Mouse (Mus musculus) activated CD4-positive, CD25-positive, alpha-beta regulatory T cell (primary cell): Measurements from ENCODE around the gene Foxred1. TPM values are rescaled to one million over a fixed set of nuclear protein-coding genes. Genes with fewer than 3 reads are reported as not detected.

Source experiments
- polyA plus RNA-seq, 2 experiments: library from polyadenylated mRNA; unstranded; fragments of 100-300 nt; shearing (Covaris generic); gene quantifications; one replicate each; pipeline ENCODE4 v1.2.1; 2017

Foxred1 gene
- 10 to 100 TPM; 37.4 to 39.3 TPM for polyA plus RNA-seq

DNA sequence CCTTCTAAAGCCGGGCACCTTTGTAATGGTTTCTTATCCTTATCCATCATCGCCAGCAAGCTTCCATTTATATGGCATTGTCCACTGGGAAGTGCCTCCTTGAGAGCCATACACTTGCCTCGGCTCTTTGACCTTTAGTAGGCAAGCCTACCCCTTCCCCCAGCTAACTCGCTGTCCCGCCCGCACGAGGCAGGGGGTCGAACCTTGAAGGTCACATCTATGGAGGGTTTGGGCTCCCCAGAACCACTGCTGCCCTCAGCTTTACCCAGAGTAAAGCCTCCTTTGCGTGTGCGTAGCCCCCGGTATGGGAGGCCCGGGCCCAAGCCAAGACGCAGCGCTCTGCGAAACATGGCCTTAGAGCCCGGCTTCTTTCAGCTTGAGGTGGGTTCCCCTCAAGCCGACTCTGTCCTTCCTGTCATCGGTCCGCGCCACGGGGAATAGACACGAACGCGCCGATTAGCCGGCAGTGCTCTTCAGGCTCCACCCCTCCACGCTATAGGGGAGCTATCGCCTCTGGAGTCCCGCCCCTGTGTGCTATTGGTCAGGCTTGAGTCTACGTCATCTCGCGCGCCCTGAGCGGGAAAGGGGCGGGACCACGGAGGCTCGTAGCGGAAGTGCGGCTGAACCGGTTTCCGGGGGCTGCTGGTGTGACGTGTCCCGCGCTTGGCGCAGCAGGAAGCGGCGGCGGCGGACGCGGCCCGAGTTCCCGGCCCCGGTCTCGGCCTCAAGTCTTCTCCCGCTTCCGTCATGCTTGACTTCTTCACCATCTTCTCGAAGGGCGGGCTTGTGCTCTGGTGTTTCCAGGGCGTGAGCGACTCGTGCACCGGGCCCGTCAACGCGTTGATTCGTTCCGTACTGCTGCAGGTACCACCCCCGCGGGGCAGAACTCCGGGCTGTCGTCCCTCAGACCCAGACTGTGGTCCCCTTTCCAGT is at the start of gene Foxred1:
Gene Foxred1, minus strand, starts transcription at position 514 of the 933 bp plus-strand sequence.

DNA sequence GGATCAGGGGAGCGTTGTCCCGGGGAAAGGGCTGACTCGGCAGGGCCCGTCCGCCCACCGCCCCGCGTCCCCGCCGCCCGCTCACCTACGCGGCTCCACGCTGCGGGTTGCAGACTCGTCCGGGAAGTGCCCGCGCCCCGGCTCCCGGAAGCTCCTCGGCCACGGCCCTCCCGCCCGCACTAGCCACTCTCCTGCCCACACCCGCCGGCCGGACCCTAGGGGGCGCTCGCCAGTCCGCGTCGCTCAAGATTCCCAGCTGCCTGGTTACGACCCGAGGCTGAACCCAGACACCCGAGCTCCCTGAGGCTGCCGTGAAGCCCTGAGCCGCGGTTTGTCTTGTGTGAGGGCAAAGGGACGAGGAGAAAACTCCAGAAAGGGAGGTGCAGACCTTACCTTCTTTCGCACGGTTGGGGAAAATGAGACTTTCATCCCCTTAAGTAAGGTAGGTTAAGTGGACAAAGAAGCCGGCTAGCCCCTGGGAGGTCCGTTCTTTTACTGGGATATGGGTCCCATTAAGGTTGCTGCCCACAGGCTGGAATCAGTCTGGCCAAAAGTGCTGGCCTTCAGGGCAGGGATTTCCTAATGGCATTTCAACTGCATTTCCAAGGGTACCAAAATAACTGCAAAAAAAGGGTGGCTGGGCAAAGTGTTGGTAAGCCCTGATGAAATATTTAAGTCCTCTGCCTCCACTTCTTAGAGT is 10.9 kb downstream of the Foxred1 start, which contains the start of the genes Srpr and Tirap:
Gene Srpr, plus strand, starts transcription at position 404 of the 700 bp plus-strand sequence.
Gene Tirap, minus strand, starts transcription at position 520 of the 700 bp plus-strand sequence.

DNA sequence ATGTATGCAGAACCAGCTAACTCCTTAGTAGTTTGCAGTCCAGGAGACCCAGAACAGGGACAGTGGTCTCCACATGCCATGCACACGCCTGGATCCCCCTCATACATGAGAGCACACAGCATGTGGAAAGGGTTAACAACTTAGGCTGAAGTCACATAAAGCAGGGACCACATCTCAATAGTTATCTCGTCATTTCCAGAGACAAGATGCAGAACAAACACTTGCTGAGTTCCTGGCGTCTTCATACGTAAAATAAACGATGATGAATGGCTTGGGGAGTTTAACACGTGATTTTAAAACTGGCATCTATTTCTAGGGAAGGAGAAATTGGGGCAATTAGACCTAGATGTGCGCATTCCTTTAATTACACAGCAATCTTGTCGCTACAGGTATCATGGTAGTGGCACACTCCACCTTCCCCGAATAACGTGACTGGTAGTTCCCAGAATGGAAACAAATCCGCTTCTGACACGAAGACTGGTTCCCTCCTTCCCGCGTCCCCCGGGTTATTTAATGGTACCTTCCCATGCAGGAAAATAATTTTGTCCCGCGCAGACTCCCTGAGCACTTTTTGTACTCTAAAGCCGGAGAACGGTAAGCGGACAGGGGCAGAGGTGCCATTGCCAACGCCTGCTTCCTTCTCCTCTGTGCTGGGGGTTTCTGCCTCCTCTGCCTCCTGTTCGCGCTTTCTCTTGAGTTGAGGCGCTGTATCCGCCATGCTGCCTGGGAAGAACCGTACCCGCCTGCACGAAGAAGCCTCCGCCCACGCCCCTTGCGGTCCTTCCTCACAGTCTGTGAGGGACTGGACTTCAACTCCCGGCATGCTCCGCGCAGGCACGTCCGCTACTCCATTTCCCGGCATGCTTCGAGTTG is 35.4 kb downstream of the Foxred1 start, which contains the start of gene Dcps:
Gene Dcps, minus strand, starts transcription at position 811 of the 873 bp plus-strand sequence.

Other genes with a start within 250 kb of the Foxred1 start
- 10 to 100 TPM; 34.2 to 38.1 TPM for gene St3gal4, start 91.8 kb downstream of the Foxred1 start, polyA plus RNA-seq
- 10 to 100 TPM; 73.9 to 74.4 TPM for gene Dcps, start 35.0 kb downstream of the Foxred1 start, polyA plus RNA-seq
- 100 to 1,000 TPM in 1 of 2 experiments, 10 to 100 TPM in 1; 95.9 to 133 TPM for gene Srpr, start 10.9 kb downstream of the Foxred1 start, polyA plus RNA-seq
- 10 to 100 TPM in 1 of 2 experiments, 1 to 10 TPM in 1; 1.1 to 11.8 TPM for gene Tirap, start 10.8 kb downstream of the Foxred1 start, polyA plus RNA-seq
- 10 to 100 TPM; 47.9 to 55.6 TPM for gene Fam118b, start 56.8 kb upstream of the Foxred1 start, polyA plus RNA-seq
- 10 to 100 TPM; 38.9 to 39.2 TPM for gene Rpusd4, start 56.8 kb upstream of the Foxred1 start, polyA plus RNA-seq
- gene Cdon, start 210.1 kb upstream of the Foxred1 start, polyA plus RNA-seq: 1 to 10 TPM; 5.9 to 6.5 TPM